Mouse (Mus musculus): ENCODE results near the gene Cfap43.

The Cfap43 gene

DNA sequence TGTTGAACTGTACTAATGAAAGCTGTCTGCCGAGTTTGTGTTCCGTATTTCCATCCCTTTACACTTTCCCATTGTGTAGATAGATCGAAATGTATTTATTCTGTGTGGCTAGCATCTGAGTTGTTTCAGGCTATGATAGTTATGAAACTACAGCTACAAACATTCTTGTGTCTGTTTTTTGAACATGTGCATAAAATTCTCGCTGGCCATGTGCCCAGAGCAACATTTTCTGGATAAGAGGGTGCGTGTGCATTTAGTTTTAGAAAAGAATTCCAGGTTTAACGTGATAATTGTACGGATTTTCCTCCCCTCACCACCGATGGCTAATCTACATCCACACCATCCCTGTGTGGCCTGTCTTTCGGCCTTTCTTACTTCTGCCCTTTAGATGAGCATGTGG, 205.6 kb downstream of the Cfap43 start:
- DNase-seq (ENCODE audit: low read depth, low spot score) = no peak

- no peak for DNase-seq (ENCODE audit: low read depth, low spot score)
Observed at GRCm38 (mm10) chr19:47710376-47710775, 208.7 kb downstream of the Cfap43 start.

GRCm38 (mm10) chr19:47705772-47706309, 213.2 kb downstream of the Cfap43 start:
- peak; percentile 78 for DNase-seq (ENCODE audit: low read depth, low spot score)

DNA sequence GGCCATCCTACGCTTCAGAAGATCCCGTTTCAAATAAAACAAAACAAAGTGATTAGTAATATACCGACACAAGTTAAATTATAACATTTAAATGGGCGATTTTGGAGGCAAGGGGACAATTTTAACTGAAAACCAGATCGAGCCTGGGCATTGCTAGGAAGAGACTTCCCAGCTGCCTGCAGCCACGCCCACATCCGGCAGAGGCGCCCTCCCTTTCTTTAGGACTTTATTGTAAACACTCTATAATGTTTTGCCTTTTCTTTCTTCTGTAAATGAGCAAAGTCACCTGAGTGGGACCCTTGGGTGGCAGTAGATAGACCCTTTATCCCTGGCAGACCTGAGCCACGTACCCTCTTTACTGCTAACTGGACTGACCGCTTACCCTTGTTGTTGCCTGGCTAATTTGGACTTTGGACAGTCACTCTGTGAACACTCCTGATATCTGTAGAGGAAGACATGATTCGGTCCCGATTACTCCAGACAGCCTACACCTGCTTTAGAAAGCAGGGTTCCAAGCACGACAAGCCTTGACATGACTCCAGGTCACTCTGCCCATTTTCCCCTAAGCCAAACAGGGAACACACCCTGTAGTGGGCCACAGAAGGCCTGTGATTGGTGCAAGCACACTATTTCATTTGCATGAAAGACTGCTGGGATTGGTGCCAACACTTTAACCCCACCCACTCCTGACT, 213.9 kb downstream of the Cfap43 start:
- DNase-seq (ENCODE audit: low read depth, low spot score) = peak; percentile 80

GRCm38 (mm10) chr19:47700509-47700908, 218.6 kb downstream of the Cfap43 start:
- DNase-seq (ENCODE audit: low read depth, low spot score) = no peak

DNA sequence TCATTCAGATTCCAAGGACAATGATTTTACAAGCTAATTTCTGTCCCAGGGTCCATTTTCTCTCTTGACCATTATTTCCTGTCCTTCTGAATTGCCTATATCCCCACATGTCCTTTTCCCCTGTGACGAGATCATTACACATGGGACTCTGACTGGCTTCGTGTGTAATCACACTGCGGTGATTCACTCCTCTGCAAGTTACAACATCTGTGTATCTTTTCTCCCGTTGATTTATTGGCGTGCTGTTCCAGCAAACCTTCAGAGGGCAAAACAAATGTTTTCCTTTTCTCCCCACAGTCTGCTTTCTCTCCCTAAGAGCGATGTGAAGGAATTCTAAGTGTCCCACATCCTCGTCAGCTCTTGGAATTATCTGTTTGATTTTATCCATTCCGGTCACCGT, 219.3 kb downstream of the Cfap43 start:
- no peak for DNase-seq (ENCODE audit: low read depth, low spot score)

DNA sequence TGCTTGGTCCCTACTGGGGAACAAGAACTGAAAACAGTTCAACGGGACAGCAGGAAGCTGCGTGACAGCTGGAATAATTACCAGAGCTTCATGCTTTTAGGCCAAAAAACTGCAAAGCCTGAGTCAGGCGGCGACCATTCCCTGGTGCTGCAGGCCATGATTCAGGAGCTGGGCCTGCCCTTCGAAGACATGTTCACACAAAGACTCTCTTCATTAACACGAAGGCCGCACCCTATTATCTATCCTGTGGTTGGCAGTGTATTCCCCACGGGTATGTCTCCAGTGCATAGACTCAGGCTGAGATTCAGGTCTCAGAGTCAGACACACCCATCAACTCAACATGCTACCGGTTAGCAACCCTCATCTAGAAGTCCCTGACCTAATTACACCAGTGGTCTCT, 220.8 kb downstream of the Cfap43 start:
- DNase-seq (ENCODE audit: low read depth, low spot score) = no peak

DNA sequence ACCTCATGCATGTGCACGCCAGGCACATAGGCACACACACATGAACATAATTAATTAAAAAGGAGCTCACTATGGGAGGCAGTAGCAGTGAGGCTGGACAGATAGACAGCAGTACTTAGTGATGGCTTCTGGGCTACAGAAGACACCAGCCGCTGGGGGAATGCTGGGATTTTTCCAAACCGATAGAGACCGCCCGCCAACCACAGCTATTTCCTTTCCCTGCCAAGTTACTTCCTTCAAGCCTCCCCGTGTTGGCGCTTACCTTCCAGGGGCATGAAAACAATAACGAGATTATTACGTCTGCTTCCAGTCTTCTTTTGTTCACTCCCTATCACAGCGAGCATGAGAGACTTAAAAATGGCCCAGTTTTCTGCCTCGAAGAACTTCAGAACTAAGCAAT, 222.0 kb downstream of the Cfap43 start:
- DNase-seq (ENCODE audit: low read depth, low spot score) = no peak

DNA sequence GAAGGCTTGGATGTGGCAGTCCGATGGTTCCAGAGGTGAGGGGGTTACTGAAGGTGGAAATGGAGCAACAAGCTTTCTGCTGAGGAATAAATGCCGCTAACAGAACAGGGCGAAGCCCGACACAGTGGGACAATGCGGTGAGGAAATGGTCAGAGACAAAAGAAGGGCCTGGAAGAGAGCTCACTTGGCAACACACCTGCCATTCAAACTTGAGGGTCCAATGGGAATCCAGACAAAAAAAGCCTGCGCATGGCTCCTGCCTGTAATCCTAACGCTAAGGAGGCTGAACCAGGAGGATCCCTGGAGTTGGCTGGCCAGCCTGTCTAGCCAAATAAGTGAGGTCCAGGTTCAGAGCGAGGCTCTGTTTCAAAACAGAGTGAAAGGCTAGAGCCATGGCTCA, 222.7 kb downstream of the Cfap43 start:
- peak; percentile 68 for DNase-seq (ENCODE audit: low read depth, low spot score)

DNA sequence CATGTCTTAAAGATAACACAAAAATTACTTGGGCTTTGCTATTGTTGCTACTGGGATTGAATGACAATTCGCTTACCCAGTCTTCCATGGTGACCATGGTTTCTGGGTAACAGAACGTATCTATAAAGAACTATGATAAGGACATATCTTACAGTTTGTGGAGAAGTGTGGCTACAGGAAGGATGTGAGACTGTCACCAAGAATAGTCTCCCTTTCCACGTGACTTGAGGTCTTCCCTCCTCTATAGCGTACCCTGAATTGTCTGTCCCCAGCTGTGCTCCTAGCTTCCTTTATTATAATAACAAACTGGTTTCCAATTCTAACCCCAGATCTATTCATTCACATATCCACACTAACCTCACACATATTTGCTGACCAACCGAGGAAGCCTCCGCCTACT, 223.4 kb downstream of the Cfap43 start:
- DNase-seq (ENCODE audit: low read depth, low spot score) = no peak

DNA sequence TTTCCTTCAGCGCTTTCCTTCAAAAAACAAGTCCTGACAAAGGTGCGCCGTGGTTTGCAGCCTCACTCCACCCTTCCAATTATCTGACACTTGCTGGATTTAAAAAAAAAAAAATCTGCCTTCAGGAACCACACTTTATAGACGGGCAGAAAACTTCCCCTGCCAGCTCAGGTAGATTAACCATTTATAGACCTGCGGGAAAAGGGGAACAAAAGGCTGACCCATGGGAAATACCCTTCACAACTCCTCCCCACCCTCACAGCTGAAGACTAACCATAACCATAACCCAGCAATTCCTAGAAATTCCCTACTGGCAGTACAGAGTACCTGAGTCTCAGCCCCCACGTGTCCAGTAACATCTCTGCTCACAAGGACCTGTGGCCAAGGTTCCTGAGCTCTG, 227.1 kb downstream of the Cfap43 start, which contains the start of gene Col17a1:
Gene Col17a1, minus strand, starts transcription at position 101 of the 400 bp plus-strand sequence.
- no peak for DNase-seq (ENCODE audit: low read depth, low spot score)

DNA sequence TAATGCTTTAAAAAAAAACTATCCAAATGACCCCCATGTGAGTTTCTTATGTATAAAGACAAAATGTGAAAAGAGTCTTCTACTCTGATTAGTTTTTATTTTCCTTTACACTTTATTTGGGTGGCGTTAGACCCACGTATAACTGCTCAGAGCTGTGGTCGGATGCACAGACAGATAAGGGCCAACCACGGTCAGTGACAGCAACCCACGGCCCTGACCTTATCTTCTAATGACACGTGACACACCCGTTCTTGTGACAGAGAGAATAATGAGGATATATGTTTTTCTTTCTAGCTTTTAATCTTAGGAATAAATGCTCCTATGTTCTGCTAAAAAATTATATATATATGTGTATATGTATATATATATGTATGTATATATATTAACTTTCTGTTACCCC, 229.5 kb downstream of the Cfap43 start:
- no peak for DNase-seq (ENCODE audit: low read depth, low spot score)

All from ES-CJ7 (cell line).